Mouse (Mus musculus) myocyte (in vitro differentiated cells): ENCODE results near the gene Vamp8.

Experiments
- MAX ChIP-seq: IDR thresholded peaks from one replicate; pipeline ENCODE4 v1.6.1; 2011; ENCODE audit warnings: low read depth, mild to moderate bottlenecking, control low read depth
- MYOD1 ChIP-seq, 3 experiments: IDR thresholded peaks; one replicate each; pipeline ENCODE4 v1.6.1; 2011; ENCODE audit warnings: control low read depth in 2 of 3, low read depth in 2 of 3, mild to moderate bottlenecking in 2 of 3, moderate library complexity in 1 of 3; ENCODE audit not compliant: insufficient read length in 2 of 3, control insufficient read depth in 1 of 3
- MYOG ChIP-seq, 3 experiments: IDR thresholded peaks; one replicate each; pipeline ENCODE4 v1.6.1; 2011; ENCODE audit warnings: control low read depth in 2 of 3, low read depth in 2 of 3, mild to moderate bottlenecking in 2 of 3; ENCODE audit not compliant: insufficient read length in 2 of 3, control insufficient read depth in 1 of 3, insufficient read depth in 1 of 3
- POLR2A ChIP-seq: IDR thresholded peaks from one replicate; pipeline ENCODE4 v1.6.1; 2011; ENCODE audit warnings: low read depth, mild to moderate bottlenecking, control low read depth, moderate library complexity; ENCODE audit not compliant: insufficient read length
- POLR2AphosphoS2 ChIP-seq: IDR thresholded peaks from one replicate; pipeline ENCODE4 v1.6.1; 2011; ENCODE audit warnings: low read depth, control low read depth; ENCODE audit not compliant: insufficient read length
- TCF12 ChIP-seq: IDR thresholded peaks from one replicate; pipeline ENCODE4 v1.6.1; 2011; ENCODE audit warnings: mild to moderate bottlenecking, control low read depth; ENCODE audit not compliant: poor library complexity, insufficient read depth, severe bottlenecking
- USF1 ChIP-seq: IDR thresholded peaks from one replicate; pipeline ENCODE4 v1.6.1; 2011; ENCODE audit warnings: low read depth, mild to moderate bottlenecking, control low read depth, moderate library complexity

GRCm38 (mm10) chr6:72415964-72416772, 25.7 kb upstream of the Vamp8 start:
- TF ChIP-seq MAX (no peak), POLR2A (no peak), MYOD1 (IDR thresholded peaks at IDR 0.05; ENCODE audit: control insufficient read depth in 1 of 3, insufficient read length in 2 of 3, low read depth in 2 of 3) (no peak), TCF12 (no peak), MYOG (IDR thresholded peaks at IDR 0.05; ENCODE audit: control insufficient read depth in 1 of 3, insufficient read depth in 1 of 3, insufficient read length in 2 of 3, low read depth in 2 of 3) (no peak), POLR2AphosphoS2 (no peak), USF1 (no peak)
